Mouse (Mus musculus) bone marrow macrophage, adult 2 months (primary cell): Measurements from ENCODE around the gene Pde8b. TPM values are rescaled to one million over a fixed set of nuclear protein-coding genes. Genes with fewer than 3 reads are reported as not detected.
A peak's percentile ranks its signal among the peaks of the same experiment; 100 is the strongest.
"Not testable (repeated sequence)": the region's sequence is repeated elsewhere in the genome, so short reads cannot be mapped to it uniquely, and the experiment has no call there.

Experiments used
- H3K27ac ChIP-seq: 2 replicates; pipeline ENCODE4 v1.5.1; 2012; ENCODE audit warnings: low read depth, low read length; ENCODE audit not compliant: insufficient read depth
- H3K4me1 ChIP-seq: 2 replicates; pipeline ENCODE4 v1.6.1; 2012; ENCODE audit warnings: low read length; ENCODE audit not compliant: control insufficient read depth, insufficient read depth
- H3K4me3 ChIP-seq: 2 replicates; pipeline ENCODE4 v1.5.1; 2012; ENCODE audit warnings: mild to moderate bottlenecking, low read length, moderate library complexity; ENCODE audit not compliant: insufficient read depth
- CTCF ChIP-seq: IDR thresholded peaks from 2 replicates; pipeline ENCODE4 v1.5.1; 2012; ENCODE audit warnings: low read depth, mild to moderate bottlenecking, low read length, moderate library complexity
- POLR2A ChIP-seq: IDR thresholded peaks from 2 replicates; pipeline ENCODE4 v1.6.1; 2012; ENCODE audit warnings: mild to moderate bottlenecking, low read depth, low read length, borderline replicate concordance
- polyA plus RNA-seq: library from polyadenylated mRNA; stranded (reverse); fragments of >200 nt; gene quantifications from 2 replicates; pipeline ENCODE4 v1.2.4, GENCODE M21; 2012; ENCODE audit not compliant: missing spikeins, insufficient read depth, insufficient read length

Gene Pde8b
- polyA plus RNA-seq, 1 experiment, result 4.9 TPM

DNA sequence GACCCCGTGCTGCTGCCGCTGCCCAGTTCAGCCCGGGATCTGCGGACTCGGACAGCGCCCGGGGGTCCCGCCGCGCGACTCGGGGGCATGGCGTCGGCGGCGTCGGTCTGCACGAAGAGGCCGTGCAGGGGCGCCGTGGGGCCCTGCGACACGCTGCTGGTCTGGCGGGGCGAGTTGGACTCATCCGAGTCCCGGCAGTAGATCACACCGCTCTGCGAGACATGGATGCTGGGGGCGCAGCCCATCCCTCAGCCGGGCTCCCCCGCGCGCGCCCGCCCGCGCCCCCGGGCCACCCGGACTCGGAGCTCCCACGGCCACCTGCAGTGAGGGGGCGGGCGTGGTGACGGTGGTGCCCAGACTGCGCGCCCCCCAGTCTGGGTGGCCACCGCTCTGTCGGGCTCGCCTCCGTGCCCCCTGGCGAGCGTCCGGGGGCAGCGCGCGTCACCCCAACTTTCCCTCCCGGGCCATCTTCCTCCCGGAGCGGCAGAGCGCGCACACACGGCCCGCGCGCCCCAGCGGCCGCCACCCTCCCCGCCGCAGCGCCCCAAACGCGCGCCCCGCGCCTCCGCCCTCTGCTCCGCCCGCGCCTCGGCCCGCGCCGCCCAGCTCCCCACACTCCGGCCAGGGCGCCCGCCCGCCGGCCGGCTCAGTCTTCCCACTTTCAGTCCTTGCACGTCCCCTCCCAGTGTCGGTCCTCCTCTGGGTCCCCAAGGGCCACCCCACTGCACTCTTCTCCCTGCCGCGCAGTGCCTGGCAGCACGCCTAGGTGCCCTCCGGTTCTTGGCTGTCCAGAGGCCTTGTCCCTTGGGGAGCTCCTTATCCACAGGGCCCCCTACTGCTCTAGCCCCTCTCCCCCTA is 27.3 kb downstream of the Pde8b start:
- no peaks in the 10 kb centered on the region for H3K4me1 ChIP-seq
- TF ChIP-seq CTCF (no peak), POLR2A (no peak)
- H3K27ac ChIP-seq, result no peak overlapping the region
- peak overlapping the region; percentile 48 for H3K4me3 ChIP-seq

- Histone ChIP-seq H3K4me3 (peak overlapping the region; percentile 48; the same call in 1 of the 2 replicates), H3K27ac (no peak overlapping the region), H3K4me1 (no peaks in the 10 kb centered on the region)
- TF ChIP-seq POLR2A (no peak), CTCF (no peak)
Observed at GRCm38 (mm10) chr13:95221882-95222568, 28.1 kb downstream of the Pde8b start.

DNA sequence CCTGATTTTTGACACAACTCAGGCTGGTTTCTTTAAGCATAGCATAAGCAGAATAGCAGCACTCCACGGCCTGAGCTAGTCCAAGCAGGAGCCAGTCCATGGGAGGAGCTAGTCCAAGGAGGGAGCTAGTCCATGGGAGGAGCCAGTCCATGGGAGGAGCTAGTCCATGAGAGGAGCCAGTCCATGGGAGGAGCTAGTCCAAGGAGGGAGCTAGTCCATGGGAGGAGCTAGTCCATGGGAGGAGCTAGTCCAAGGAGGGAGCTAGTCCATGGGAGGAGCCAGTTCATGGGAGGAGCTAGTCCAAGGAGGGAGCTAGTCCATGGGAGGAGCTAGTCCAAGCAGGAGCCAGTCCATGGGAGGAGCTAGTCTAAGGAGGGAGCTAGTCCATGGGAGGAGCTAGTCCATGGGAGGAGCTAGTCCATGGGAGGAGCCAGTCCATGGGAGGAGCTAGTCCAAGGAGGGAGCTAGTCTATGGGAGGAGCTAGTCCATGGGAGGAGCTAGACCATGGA is 34.4 kb downstream of the Pde8b start:
- not testable (repeated sequence) for H3K4me3 ChIP-seq, H3K4me1 ChIP-seq, H3K27ac ChIP-seq

- TF ChIP-seq POLR2A (no peak), CTCF (no peak)
- no peak overlapping the region for H3K4me3 ChIP-seq
Observed at GRCm38 (mm10) chr13:95212320-95212719, 37.8 kb downstream of the Pde8b start.

GRCm38 (mm10) chr13:95207301-95207700 is 42.8 kb downstream of the Pde8b start:
- not testable (repeated sequence) for H3K4me1 ChIP-seq, H3K4me3 ChIP-seq, H3K27ac ChIP-seq

More at GRCm38 (mm10) chr13:95212320-95212719, 37.8 kb downstream of the Pde8b start:
- no peak overlapping the region for H3K27ac ChIP-seq
- no peaks in the 10 kb centered on the region for H3K4me1 ChIP-seq

- H3K4me1 ChIP-seq, result no peaks in the 10 kb centered on the region
- no peak overlapping the region for H3K4me3 ChIP-seq
- TF ChIP-seq CTCF, result no peak
- TF ChIP-seq POLR2A, result no peak
Observed at GRCm38 (mm10) chr13:95202151-95202758, 47.9 kb downstream of the Pde8b start.

GRCm38 (mm10) chr13:95200817-95201216 is 49.3 kb downstream of the Pde8b start:
- Histone ChIP-seq H3K27ac (no peak overlapping the region), H3K4me1 (no peaks in the 10 kb centered on the region), H3K4me3 (no peak overlapping the region)
- TF ChIP-seq CTCF, result no peak
- TF ChIP-seq POLR2A, result no peak

More at GRCm38 (mm10) chr13:95202151-95202758, 47.9 kb downstream of the Pde8b start:
- no peak overlapping the region for H3K27ac ChIP-seq

DNA sequence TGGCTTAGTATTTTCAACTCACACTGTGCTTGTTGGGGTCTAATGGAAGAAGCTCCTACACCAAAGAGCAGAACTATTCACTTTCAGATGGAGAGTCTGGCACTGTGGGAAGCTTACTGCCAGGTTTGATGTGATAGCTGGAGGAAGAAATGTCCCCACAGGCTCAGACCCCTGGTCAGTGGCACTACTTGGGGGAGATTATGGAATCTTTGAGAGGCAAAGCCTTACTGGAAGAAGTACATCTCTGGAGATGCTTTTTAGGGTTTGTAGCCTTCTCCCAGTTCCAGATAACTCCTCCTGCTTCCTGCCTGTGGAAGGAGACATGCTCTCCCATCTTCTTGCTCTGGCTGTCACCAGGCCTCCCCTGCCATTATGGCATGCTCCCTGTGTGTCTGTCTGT is 50.1 kb downstream of the Pde8b start:
- no peak overlapping the region for H3K4me3 ChIP-seq
- no peaks in the 10 kb centered on the region for H3K4me1 ChIP-seq
- TF ChIP-seq CTCF, result no peak
- no peak for TF ChIP-seq POLR2A
- no peak overlapping the region for H3K27ac ChIP-seq

- Histone ChIP-seq H3K4me3 (no peak overlapping the region), H3K4me1 (no peaks in the 10 kb centered on the region), H3K27ac (no peak overlapping the region)
- TF ChIP-seq POLR2A (no peak), CTCF (no peak)
Observed at GRCm38 (mm10) chr13:95196106-95196705, 53.9 kb downstream of the Pde8b start.
